Mouse (Mus musculus): ENCODE data around the gene Ppia. TPM values are rescaled to one million over a fixed set of nuclear protein-coding genes. Genes with fewer than 3 reads are reported as not detected.

Gene Ppia
- total RNA-seq (2023; ENCODE audit: inconsistent age) = 1,109 to 1,160 TPM (median 1,157 TPM) in 4 replicates

GRCm38 (mm10) chr11:6414751-6415550 is at the start of gene Ppia:
Gene Ppia, plus strand, starts transcription at chr11:6415443.

GRCm38 (mm10) chr11:6388726-6389413 is 26.4 kb upstream of the Ppia start, which contains the start of gene Zmiz2:
Gene Zmiz2, plus strand, starts transcription at chr11:6389074.

GRCm38 (mm10) chr11:6444077-6444853 is 29.0 kb downstream of the Ppia start, which contains the start of gene H2afv:
Gene H2afv, minus strand, starts transcription at chr11:6444443.

Other genes starting within 250 kb of the Ppia start
- gene A730071L15Rik, start 215.4 kb upstream of the Ppia start, total RNA-seq (2023; ENCODE audit: inconsistent age) = 0.32 to 0.93 TPM (median 0.75 TPM) in 4 replicates
- 57.9 to 59.4 TPM (median 58.6 TPM) in 4 replicates for gene Nudcd3, start 215.0 kb upstream of the Ppia start, total RNA-seq (2023; ENCODE audit: inconsistent age)
- 0.27 TPM in 1 of 4 replicates, not detected in the others for gene Npc1l1, start 185.3 kb upstream of the Ppia start, total RNA-seq (2023; ENCODE audit: inconsistent age)
- 62.6 to 79.0 TPM (median 74.7 TPM) in 4 replicates for gene Ddx56, start 147.7 kb upstream of the Ppia start, total RNA-seq (2023; ENCODE audit: inconsistent age)
- gene Tmed4, start 140.6 kb upstream of the Ppia start, total RNA-seq (2023; ENCODE audit: inconsistent age) = 34.2 to 42.9 TPM (median 38.0 TPM) in 4 replicates
- 182 to 192 TPM (median 187 TPM) in 4 replicates for gene Ogdh, start 123.8 kb upstream of the Ppia start, total RNA-seq (2023; ENCODE audit: inconsistent age)
- 156 to 179 TPM (median 172 TPM) in 4 replicates for gene Zmiz2, start 26.4 kb upstream of the Ppia start, total RNA-seq (2023; ENCODE audit: inconsistent age)
- gene H2afv, start 29.0 kb downstream of the Ppia start, total RNA-seq (2023; ENCODE audit: inconsistent age) = 48.2 to 60.5 TPM (median 58.2 TPM) in 4 replicates
- gene Purb, start 60.5 kb downstream of the Ppia start, total RNA-seq (2023; ENCODE audit: inconsistent age) = 76.5 to 81.5 TPM (median 78.9 TPM) in 4 replicates
- 291 to 316 TPM (median 300 TPM) in 4 replicates for gene Myo1g, start 105.5 kb downstream of the Ppia start, total RNA-seq (2023; ENCODE audit: inconsistent age)
- gene Ccm2, start 131.4 kb downstream of the Ppia start, total RNA-seq (2023; ENCODE audit: inconsistent age) = 257 to 287 TPM (median 265 TPM) in 4 replicates
- gene Nacad, start 190.6 kb downstream of the Ppia start, total RNA-seq (2023; ENCODE audit: inconsistent age) = 0.39 to 0.58 TPM (median 0.45 TPM) in 4 replicates
- gene Tbrg4, start 210.6 kb downstream of the Ppia start, total RNA-seq (2023; ENCODE audit: inconsistent age) = 132 to 146 TPM (median 142 TPM) in 4 replicates
- not detected in 4 replicates for gene Wap, start 223.2 kb downstream of the Ppia start, total RNA-seq (2023; ENCODE audit: inconsistent age)
- not detected in 4 replicates for gene Ramp3, start 243.1 kb downstream of the Ppia start, total RNA-seq (2023; ENCODE audit: inconsistent age)

Measured in B cell, adult (primary cell).